Mouse (Mus musculus): ENCODE data around the gene Mettl5.

Gene Mettl5

DNA sequence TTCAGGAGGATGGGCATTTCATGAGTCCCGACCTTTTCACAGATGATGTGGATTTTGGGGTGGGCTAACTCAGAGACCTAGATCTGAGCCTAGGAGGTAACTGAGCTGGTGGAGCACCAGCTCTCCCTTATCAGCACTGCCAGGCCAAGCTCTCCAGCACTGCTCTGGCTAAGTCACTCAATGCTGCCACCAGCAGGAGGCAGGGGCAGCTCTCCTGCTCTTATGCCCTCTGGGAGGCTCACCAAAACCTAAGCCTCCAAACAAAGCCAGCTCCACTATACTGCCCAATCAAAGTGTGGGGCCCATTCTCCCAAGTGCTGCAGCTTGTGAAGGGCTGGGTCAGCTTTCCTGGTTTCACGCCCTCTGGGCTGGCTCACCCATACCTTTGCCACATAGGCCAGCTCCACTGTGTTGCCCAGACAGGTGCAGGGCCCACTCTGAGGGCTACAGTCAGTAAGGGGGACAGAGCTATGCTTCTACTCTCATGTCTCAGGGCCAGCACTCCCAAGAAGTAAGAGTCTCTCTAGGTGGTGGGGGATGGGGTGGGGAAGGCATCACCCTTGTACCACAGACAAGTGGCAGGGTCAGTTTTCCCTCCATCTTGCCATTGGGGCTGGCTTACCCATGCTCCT lies 33.9 kb downstream of the Mettl5 start:
- no peak for DNase-seq

DNA sequence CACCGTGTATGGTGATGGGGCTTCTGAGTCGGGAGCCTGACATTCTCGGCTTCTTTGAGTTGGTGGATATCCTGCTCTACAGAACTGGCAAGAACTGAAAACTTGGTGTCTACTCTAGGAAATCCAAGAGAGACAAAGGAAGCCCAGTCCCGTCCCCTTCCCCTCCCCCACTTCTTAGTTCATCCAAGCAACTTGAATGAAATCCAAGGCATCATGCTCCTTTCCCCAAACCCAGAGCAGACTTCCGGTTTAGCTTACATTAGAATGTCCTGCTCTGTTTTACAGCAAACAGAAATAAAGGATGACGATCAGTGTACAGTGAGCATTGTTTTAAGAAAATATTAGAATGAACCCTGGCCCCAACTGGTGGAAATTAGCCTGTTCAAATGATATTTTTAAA lies 36.2 kb downstream of the Mettl5 start:
- peak; percentile 23 for DNase-seq

DNA sequence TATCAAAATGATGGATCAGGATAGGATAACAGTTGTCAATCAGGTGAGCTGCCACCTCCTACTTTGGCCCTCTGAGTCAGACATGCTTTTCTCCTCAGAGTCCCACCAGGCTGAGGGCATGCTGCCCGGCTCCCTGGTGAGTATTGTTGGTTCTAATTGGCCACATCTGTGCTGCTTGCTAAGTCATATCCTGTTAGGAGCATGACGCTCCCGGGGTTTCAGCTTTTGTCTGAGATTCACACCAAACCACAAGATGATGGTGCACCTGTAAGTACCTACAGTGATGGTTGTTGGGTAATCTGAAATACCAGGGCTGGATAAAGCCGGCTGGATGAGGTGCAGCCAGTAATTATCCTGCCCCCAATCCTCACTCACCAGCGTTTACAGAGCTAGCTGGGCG lies 45.2 kb downstream of the Mettl5 start:
- DNase-seq = no peak

DNA sequence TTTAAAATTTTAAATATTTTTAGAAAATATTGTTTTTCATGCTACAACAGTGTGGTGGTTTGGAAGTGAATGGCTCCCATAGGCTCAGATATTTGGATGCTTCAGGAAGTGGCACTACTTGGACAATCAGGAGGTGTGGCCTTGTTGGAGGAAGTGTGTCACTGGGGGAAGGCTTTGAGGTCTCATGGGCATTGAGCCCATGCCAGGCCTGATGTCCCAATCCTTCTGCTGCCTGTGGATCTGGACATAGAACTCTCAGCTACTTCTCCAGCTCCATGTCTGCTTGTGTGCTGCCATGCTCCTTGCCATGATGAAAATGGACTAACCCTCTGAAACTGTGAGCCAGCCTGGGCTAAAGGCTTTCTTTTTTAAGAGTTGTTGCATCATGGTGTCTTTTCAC lies 46.7 kb downstream of the Mettl5 start:
- no peak for DNase-seq

DNA sequence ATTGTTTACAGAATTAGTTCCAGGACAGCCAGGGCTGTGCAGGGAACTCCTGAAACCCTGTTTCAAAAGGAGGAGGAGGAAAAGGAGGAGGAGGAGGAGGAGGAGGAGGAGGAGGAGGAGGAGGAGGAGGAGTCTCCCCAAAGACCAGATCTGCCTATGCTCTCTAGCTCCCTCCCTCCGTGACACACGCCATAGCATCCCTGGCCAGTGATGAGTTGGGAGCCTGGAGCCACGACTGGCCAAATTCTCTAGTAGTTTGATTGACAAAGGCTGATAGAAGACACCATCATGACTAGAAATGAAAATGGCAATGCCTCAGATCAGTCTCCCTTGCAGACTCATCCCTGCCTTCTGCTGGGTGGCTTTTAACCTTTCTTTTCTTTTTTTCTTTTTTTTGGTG lies 47.4 kb downstream of the Mettl5 start:
- no peak for DNase-seq

DNA sequence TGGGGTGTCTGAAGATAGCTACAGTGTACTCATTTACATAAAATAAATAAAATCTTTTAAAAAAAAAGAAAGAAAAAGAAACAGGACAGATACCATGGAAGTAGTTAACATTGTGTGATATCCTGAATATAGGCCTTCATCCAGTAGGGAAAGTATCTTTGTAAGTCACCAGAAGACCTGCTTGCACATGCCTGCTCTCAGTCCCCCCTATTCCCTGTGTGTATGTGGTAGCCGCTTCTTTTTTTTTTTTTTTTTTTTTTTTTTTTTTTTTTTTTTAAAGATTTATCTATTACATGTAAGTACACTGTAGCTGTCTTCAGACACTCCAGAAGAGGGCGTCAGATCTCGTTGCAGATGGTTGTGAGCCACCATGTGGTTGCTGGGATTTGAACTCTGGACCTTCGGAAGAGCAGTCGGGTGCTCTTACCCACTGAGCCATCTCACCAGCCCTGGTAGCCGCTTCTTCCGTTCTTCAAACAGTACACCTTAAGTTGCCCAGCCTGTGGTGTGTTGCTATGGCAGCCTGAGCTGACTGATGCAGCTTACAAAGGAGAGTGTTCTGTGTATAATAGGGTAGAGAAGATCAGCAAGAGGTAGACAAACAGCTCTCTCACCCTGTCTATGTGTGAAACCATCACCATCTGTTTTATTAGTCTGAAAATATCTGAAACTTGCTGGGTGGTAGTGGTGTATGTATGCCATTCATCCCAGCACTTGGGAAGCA lies 48.0 kb downstream of the Mettl5 start:
- no peak for DNase-seq

DNA sequence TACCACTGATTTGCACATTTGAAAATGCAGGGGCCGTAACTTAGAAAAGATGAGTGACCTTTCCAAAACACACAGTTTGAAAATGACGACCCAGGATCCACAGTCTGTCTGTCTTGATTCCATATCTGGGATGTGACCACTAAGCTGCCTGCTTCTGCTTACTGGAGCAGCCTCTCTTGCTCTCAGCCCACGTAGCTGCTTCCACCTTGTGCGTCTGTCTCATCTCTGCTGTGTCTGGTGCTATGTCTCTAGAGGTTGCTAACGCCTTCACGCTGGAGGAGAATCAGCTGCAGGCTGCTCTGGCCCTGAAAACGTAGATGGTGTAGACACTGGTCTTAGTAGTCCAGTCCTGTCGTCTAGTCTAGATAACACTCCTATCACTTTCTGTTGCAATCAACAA lies 55.3 kb downstream of the Mettl5 start:
- no peak for DNase-seq

DNA sequence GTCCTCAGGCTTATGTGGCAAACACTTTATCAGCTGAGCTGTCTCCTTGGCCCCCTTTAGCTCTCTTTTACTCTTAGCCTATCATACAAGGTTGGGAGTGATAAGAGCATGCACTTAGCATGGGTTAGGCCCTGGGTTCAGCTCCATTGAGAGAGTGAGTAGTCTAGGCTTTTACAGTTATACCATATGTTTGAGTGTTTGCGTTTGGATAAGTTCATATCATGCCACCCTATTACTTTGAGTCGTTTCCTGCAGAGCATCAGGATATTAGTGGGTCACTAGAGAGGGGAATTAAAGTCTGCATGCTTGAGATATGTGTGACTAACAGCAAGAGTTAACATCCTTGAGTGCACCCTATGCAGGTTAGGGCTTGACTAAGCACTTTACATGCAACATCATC lies 55.7 kb downstream of the Mettl5 start:
- no peak for DNase-seq

DNA sequence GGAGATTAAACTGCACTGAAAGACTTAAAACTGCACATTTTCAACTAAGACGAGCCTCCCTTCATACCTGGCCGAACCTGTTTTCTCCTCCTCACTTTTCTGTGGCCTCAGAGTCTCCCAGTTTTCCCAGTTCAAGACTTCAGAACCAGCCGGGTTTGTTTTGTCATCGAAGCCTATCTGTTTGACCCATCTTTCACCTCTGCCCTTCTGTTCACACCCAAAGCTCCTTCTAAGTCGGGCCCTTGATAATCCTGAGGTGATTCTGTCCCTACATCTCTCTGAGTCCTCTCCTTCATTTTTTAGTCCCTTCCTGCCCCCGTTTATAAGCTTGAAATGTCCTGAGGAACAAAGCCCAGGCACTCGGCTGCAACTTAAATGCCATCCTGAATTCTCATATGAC lies 57.4 kb downstream of the Mettl5 start:
- no peak for DNase-seq

DNA sequence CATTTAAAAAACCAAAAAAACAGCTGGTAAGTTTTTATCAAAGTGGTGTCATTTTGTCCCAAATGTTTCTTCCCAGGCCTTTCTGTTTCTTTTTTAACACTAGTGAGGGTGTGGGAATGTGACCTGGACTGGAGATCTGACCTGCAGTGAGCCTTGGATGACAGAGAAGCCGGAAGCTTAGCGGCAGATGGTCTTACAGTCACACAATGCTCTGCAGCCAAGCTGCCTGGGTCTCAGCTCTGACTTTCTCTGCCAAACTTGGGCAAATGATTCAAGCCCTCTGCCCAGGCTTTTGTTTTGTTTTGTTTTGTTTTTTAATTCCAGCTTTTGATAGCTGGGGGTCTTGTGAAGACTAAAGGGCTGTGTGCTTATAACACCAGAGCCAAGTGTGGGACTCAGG lies 59.0 kb downstream of the Mettl5 start:
- DNase-seq = no peak

DNA sequence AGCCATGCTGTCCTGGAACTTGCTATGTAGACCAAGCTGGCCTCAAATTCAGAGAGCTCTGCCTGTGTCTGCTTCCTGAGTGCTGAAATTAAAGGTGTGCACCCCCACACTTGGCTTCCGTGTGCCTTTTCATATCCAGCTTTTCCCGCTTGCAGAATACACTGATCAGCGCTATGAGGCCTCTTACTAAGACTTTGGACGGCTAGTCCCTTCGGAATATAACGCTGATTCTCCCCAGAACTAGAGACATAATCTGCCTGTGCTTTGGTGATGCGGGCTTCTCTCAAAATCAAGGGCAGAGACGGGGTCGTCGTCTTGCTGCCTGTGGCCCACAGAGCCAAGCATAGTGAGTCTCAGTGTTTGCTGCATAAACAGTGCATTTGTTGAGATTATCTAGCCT lies 59.5 kb downstream of the Mettl5 start:
- DNase-seq = no peak

DNA sequence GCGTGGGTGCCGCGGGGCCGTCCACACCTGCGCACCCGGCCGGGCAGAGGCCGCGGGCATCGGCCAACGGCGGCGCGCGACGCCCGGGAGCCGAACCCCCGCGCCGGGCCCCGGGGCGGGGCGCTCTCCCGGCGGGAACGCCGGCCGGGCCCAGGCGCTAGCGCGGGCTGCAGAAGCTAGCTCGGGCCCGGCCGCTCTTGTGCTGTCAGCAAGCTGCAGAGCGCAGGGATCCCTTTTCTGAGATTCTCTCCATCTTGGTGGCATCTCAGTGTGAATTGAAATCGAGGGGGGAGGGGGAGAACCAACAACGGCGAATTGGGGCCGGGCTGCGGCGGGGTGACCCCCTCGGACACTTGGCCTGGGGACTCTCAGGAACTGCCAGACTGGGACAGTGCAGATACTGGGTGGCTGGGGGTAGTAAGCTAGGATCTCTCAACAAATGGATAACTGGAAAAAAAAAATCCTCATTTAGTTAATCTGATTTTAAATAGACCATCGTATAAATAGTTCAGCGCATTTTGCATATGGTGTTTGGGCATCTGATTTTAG lies 62.2 kb downstream of the Mettl5 start:
- peak; percentile 34 for DNase-seq

DNA sequence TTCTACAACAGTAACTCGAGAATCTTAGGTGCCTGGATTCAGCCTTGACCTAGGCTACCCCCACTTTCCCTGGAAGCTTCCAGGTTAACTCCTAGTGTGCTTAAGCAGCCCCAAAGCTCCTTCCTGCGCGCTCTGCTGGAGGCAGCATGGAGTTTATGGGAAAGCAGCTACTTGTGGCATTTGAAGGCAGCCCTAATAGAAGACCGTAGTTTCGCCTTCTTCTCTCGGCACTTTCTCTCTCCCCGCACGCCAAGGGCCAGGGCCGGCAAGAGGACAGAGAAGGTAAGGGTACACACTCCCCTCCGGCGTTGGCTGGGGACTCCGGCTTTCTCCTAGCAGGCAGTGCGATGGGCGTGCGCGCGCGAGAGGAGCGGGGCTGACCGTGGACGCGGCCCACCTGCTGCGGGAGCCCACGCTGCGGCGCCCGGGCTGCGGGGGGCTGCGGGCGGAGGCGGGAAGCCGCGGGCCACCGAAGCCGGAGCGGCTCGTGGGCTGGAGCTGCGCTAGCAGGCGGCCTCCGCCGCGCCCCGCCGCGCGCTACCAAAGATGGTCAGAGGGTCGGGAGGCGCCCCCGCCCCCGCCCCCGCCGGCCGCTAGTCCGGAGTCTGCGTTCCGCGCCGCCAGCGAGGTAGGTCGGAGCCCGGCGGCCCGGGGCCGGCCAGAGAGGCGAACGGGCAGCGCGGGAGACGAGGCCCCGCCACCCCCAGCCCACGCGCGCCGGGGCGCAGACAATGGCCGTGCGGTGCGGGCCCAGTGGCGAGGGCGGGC lies 62.9 kb downstream of the Mettl5 start:
- peak; percentile 29 for DNase-seq

DNA sequence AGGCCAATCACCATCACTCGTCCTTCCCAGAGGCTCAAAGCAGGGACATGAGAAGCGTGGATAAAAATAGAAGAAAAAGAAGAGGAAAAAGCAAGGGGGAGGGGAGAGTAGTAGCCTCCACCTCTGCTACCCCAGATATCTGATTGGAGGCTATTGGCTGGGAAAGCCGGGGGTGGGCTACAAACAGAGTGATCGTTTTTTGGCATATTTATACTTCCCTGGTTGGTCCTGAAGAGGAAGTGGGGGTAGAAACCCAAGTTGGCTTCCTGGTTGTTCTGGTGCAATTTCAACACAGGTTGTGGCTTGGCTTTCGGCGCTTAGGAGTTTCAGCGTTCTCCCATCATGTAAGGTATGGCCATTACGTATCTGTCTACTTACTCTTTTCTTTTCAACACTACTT lies 63.7 kb downstream of the Mettl5 start, which contains the start of gene Klhl23:
Gene Klhl23 (plus strand): TSS at position 234 of the 400 bp plus-strand sequence.
- no peak for DNase-seq

Measured in lung, postnatal 14 days (tissue).